Mouse (Mus musculus): ENCODE data around the gene Mrps18b. TPM values are rescaled to one million over a fixed set of nuclear protein-coding genes. Genes with fewer than 3 reads are reported as not detected.

Gene Mrps18b
- polyA plus RNA-seq, 1 experiment, result 63.4 TPM

DNA sequence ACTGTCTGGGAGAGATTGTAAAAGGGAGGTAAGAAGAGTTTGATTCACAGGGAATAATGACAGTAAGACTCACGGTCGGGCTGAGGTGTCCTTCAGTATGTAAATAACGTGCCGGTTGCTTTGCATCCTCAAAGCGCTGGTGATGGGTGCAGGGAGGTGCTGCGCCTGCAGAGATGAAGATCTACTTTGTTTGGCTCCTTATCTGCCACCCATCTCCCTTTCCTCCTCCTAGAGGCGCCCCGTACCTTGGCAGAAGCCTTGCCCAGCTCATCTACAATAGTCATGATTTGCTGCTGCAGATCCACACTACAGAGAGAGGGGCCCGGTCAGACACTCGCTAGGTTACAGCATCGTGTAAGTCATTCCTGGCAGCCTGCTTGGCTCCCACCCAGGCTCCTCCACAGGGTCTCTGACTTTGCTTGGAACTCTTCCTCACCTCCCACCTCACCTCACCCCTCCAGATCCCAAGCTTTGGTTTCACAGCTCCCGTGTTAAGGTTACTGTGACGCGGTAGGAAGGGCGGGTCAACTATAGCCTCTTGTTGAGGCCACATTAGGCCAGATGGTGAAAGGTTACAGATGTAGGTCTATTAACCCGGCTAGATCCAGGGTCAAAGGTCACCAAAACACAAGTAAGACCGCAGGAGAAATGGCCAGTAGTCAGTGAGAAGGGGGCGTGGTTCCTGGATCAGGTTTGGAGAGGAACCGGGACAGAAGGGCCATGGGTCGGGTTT is 6.8 kb downstream of the Mrps18b start:
- H3K36me3 ChIP-seq (ENCODE audit: control insufficient read depth, insufficient read depth, low read length), result peaks cover 26% of the 10 kb centered on the region
- peak overlapping the region; percentile 86 for H3K4me3 ChIP-seq (ENCODE audit: low read depth, low read length)
- TF ChIP-seq CTCF (IDR thresholded peaks at IDR 0.05; ENCODE audit: extremely low read depth, insufficient read length, insufficient replicate concordance, low read depth, low read length) (no peak), POLR2A (IDR thresholded peaks at IDR 0.05; ENCODE audit: low read depth, low read length) (no peak)
- H3K27ac ChIP-seq (ENCODE audit: insufficient read depth, low read depth, low read length), result peak overlapping the region; percentile 85
- H3K4me1 ChIP-seq (ENCODE audit: control insufficient read depth, insufficient read depth, insufficient read length, low read length), result peaks cover 3% of the 10 kb centered on the region; the same call in 1 of the 2 replicates
- H3K27me3 ChIP-seq (ENCODE audit: control insufficient read depth, insufficient read depth, low read length), result no peaks in the 10 kb centered on the region
- WGBS, result 14% methylated on average over 20 of the region's 20 CpGs

DNA sequence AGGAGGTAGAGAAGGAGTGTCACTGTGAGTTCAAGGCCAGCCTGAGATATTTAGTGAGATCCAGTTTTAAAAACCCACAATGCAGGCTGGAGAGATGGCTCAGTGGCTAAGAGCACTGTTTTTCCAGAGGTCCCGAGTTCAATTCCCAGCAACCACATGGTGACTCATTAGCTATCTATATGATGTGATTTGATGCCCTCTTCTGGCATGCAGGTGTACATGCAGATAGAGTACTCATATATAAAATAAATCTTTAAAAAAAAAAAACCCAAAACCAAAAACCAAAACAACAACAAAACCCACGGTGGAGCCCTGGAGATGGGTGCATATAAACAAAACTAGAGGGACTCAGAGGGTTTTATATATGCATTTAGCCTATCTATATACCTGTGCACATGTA is 8.6 kb downstream of the Mrps18b start:
- TF ChIP-seq POLR2A (IDR thresholded peaks at IDR 0.05; ENCODE audit: low read depth, low read length) (no peak), CTCF (IDR thresholded peaks at IDR 0.05; ENCODE audit: extremely low read depth, insufficient read length, insufficient replicate concordance, low read depth, low read length) (no peak)
- Histone ChIP-seq H3K4me1 (ENCODE audit: control insufficient read depth, insufficient read depth, insufficient read length, low read length) (peaks cover 3% of the 10 kb centered on the region; the same call in 1 of the 2 replicates), H3K27me3 (ENCODE audit: control insufficient read depth, insufficient read depth, low read length) (no peaks in the 10 kb centered on the region), H3K36me3 (ENCODE audit: control insufficient read depth, insufficient read depth, low read length) (peaks cover 25% of the 10 kb centered on the region), H3K27ac (ENCODE audit: insufficient read depth, low read depth, low read length) (no peak overlapping the region), H3K4me3 (ENCODE audit: low read depth, low read length) (no peak overlapping the region)
- WGBS, result 54% methylated on average over 2 of the region's 2 CpGs

DNA sequence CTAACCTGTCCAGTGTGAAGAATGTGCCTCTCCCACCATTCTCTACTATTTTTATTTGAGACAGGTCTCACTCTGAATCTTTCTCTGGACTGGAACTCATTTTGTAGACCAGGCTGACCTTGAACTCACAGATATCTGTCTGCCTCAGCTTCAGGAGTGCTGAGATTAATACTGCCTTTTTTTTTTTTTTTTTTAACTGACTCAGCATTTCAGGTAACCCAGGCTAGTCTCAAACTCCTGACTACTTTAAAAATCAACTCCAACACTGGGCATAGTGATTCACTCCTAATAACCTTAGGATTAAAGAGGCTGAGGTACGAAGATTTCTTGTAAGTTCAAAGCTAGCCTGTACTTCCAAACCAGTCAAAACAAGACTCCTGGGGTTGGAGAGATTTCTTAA is 10.6 kb downstream of the Mrps18b start:
- 91% methylated on average over 1 of the region's 1 CpGs for WGBS
- H3K27me3 ChIP-seq (ENCODE audit: control insufficient read depth, insufficient read depth, low read length), result no peaks in the 10 kb centered on the region
- H3K27ac ChIP-seq (ENCODE audit: insufficient read depth, low read depth, low read length), result no peak overlapping the region
- peaks cover 3% of the 10 kb centered on the region; the same call in 1 of the 2 replicates for H3K4me1 ChIP-seq (ENCODE audit: control insufficient read depth, insufficient read depth, insufficient read length, low read length)
- H3K4me3 ChIP-seq (ENCODE audit: low read depth, low read length), result no peak overlapping the region
- TF ChIP-seq POLR2A (IDR thresholded peaks at IDR 0.05; ENCODE audit: low read depth, low read length) (no peak), CTCF (IDR thresholded peaks at IDR 0.05; ENCODE audit: extremely low read depth, insufficient read length, insufficient replicate concordance, low read depth, low read length) (no peak)
- H3K36me3 ChIP-seq (ENCODE audit: control insufficient read depth, insufficient read depth, low read length), result peaks cover 16% of the 10 kb centered on the region

DNA sequence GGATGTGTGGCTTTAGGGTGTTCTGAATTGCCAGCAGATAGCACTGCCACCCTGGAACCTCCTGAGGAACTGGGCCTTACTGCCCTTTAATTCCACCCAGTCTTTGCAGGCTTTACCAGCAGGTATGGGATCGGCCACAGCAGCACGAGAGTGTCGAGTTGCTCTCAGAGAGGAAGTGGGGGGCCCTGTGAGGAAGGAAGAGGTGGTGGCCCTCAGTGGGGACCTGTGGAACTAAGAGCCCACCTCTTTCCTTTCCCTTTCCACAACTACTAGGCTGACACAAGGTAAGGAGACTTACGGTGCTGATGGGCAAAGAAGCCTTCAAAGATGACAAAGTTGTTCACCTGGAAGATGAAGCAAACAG is 12.2 kb downstream of the Mrps18b start:
- no peaks in the 10 kb centered on the region for H3K27me3 ChIP-seq (ENCODE audit: control insufficient read depth, insufficient read depth, low read length)
- 75% methylated on average over 4 of the region's 4 CpGs for WGBS
- no peak overlapping the region for H3K27ac ChIP-seq (ENCODE audit: insufficient read depth, low read depth, low read length)
- no peaks in the 10 kb centered on the region for H3K4me1 ChIP-seq (ENCODE audit: control insufficient read depth, insufficient read depth, insufficient read length, low read length)
- TF ChIP-seq POLR2A (IDR thresholded peaks at IDR 0.05; ENCODE audit: low read depth, low read length), result no peak
- TF ChIP-seq CTCF (IDR thresholded peaks at IDR 0.05; ENCODE audit: extremely low read depth, insufficient read length, insufficient replicate concordance, low read depth, low read length), result no peak
- no peak overlapping the region for H3K4me3 ChIP-seq (ENCODE audit: low read depth, low read length)
- peaks cover 16% of the 10 kb centered on the region for H3K36me3 ChIP-seq (ENCODE audit: control insufficient read depth, insufficient read depth, low read length)

DNA sequence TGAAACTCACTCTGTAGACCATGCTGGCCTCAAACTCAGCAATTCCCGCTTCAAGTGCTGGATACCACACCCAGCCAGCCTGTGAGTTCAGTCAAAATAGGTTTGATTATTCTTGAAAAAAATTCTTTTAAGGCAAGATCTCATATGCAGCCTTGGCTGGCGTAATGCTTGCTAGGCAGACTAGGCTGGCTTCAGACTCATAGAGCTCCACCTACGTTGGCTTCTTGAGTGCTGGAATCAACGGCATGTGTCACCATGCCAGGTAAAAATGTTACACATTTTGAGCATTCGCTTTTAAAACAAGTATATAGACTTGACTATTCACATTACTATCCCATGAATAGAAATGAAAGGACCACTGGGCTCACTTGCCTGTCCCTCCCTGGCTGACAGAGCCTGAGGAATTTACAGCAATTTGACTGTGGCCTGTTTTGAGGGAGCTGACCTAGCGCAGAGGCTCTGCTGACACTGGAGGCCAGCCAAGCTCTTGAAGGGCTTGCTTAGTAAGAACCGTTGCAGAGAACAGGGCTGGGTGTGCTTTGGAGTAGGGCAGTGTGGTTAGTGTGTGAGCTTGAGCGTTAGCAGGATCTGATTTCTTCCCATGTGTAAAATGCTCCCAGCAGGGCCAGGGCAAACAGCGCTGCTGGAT is 12.7 kb downstream of the Mrps18b start:
- Histone ChIP-seq H3K4me1 (ENCODE audit: control insufficient read depth, insufficient read depth, insufficient read length, low read length) (no peaks in the 10 kb centered on the region), H3K27me3 (ENCODE audit: control insufficient read depth, insufficient read depth, low read length) (no peaks in the 10 kb centered on the region), H3K27ac (ENCODE audit: insufficient read depth, low read depth, low read length) (no peak overlapping the region), H3K36me3 (ENCODE audit: control insufficient read depth, insufficient read depth, low read length) (peaks cover 15% of the 10 kb centered on the region), H3K4me3 (ENCODE audit: low read depth, low read length) (no peak overlapping the region)
- TF ChIP-seq CTCF (IDR thresholded peaks at IDR 0.05; ENCODE audit: extremely low read depth, insufficient read length, insufficient replicate concordance, low read depth, low read length), result no peak
- no peak for TF ChIP-seq POLR2A (IDR thresholded peaks at IDR 0.05; ENCODE audit: low read depth, low read length)
- 82% methylated on average over 9 of the region's 9 CpGs for WGBS

DNA sequence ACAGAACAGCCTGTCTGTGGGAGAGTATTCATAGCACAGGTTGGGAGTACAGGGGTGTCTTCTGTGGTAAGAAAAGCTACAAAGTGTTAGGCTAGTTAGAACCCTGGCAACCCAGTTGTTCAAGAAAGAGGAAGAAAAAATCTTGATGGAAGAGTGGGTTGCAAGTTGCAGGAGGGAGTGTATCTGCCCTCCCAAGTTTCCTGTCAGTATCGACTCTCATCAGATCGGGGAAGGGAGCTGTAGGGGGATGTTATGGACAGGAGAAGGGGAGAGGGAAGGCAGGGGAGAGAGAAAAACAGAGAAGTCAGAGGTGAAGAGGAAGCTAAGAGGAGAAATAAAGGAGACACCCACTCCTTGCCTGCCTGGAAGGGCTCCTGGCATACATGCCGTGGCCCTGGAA is 15.6 kb downstream of the Mrps18b start:
- no peak overlapping the region for H3K4me3 ChIP-seq (ENCODE audit: low read depth, low read length)
- WGBS, result 88% methylated on average over 3 of the region's 3 CpGs
- TF ChIP-seq CTCF (IDR thresholded peaks at IDR 0.05; ENCODE audit: extremely low read depth, insufficient read length, insufficient replicate concordance, low read depth, low read length) (no peak), POLR2A (IDR thresholded peaks at IDR 0.05; ENCODE audit: low read depth, low read length) (no peak)

More for the DNA sequence above, 15.6 kb downstream of the Mrps18b start:
- no peaks in the 10 kb centered on the region for H3K27me3 ChIP-seq (ENCODE audit: control insufficient read depth, insufficient read depth, low read length)
- H3K4me1 ChIP-seq (ENCODE audit: control insufficient read depth, insufficient read depth, insufficient read length, low read length), result peaks cover 7% of the 10 kb centered on the region
- H3K27ac ChIP-seq (ENCODE audit: insufficient read depth, low read depth, low read length), result no peak overlapping the region
- H3K36me3 ChIP-seq (ENCODE audit: control insufficient read depth, insufficient read depth, low read length), result peaks cover 11% of the 10 kb centered on the region
